Mouse (Mus musculus) brain, embryonic 14.5 days (tissue): ENCODE measurements at regions not wholly inside any gene's neighbourhood (a gene's known extent, or its start where the extent isn't known, plus 50 kb on each side); places are given as distances from the start of the nearest gene placed in this dataset.

Source experiments
- CTCF ChIP-seq: fragments of 200-500 bp; IDR thresholded peaks from 2 replicates; pipeline ENCODE4 v1.5.1; 2012; ENCODE audit warnings: inconsistent platforms, mild to moderate bottlenecking, moderate library complexity, borderline replicate concordance; ENCODE audit not compliant: insufficient read depth, insufficient read length; ENCODE audit errors: extremely low read depth
- POLR2A ChIP-seq: fragments of 200-500 bp; IDR thresholded peaks from 2 replicates; pipeline ENCODE4 v1.6.1; 2012; ENCODE audit warnings: mild to moderate bottlenecking, inconsistent platforms, borderline replicate concordance; ENCODE audit not compliant: poor library complexity, insufficient read depth, insufficient read length, severe bottlenecking; ENCODE audit errors: extremely low read depth

- TF ChIP-seq CTCF (no peak), POLR2A (no peak)
These were observed 99.7 kb upstream of the Armc3 start for GRCm38 (mm10) chr2:19099384-19099783.
